Mouse (Mus musculus) midbrain, embryonic 12.5 days (tissue): ENCODE data around the gene Frmd8. TPM values are rescaled to one million over a fixed set of nuclear protein-coding genes. Genes with fewer than 3 reads are reported as not detected.

Source experiments
- ATAC-seq: fragments of 200-750 bp; cut with Nextera tagmentation; 2 replicates; pipeline ENCODE4 v1.8.0; 2017; ENCODE audit warnings: low read depth, moderate TSS enrichment, moderate library complexity; ENCODE audit not compliant: low FRiP score
- H3K27ac ChIP-seq: fragments of 300-500 bp; sonication (generic); replicated peaks from 2 replicates; pipeline ENCODE4 v1.5.1; 2016; ENCODE audit warnings: mild to moderate bottlenecking
- H3K27me3 ChIP-seq: fragments of 300-500 bp; sonication (generic); 2 replicates; pipeline ENCODE4 v1.6.1; 2016; ENCODE audit warnings: mild to moderate bottlenecking
- H3K36me3 ChIP-seq: fragments of 300-500 bp; sonication (generic); 2 replicates; pipeline ENCODE4 v1.6.1; 2016
- H3K4me1 ChIP-seq: fragments of 300-500 bp; sonication (generic); 2 replicates; pipeline ENCODE4 v1.6.1; 2016
- H3K4me2 ChIP-seq: fragments of 300-500 bp; sonication (generic); replicated peaks from 2 replicates; pipeline ENCODE4 v1.6.1; 2016; ENCODE audit warnings: mild to moderate bottlenecking, moderate library complexity
- H3K4me3 ChIP-seq: fragments of 300-500 bp; sonication (generic); 2 replicates; pipeline ENCODE4 v1.5.1; 2016; ENCODE audit warnings: mild to moderate bottlenecking
- H3K9ac ChIP-seq: fragments of 300-500 bp; sonication (generic); replicated peaks from 2 replicates; pipeline ENCODE4 v1.6.1; 2016; ENCODE audit warnings: mild to moderate bottlenecking, moderate library complexity
- H3K9me3 ChIP-seq: fragments of 300-500 bp; sonication (generic); 2 replicates; pipeline ENCODE4 v1.6.1; 2016; ENCODE audit warnings: mild to moderate bottlenecking
- WGBS: fragments of 180-500 bp; shearing (Covaris S2); methylation state at CpG from one replicate; pipeline ENCODE4 v1.1.7; 2016; 5-methylcytosine and 5-hydroxymethylcytosine counted together
- polyA plus RNA-seq: library from polyadenylated mRNA; unstranded; fragments of >200 nt; fragmentation: Nextera tagmentation; extraction: Ambion mirVana; gene quantifications from 2 replicates; pipeline ENCODE4 v1.2.1, GENCODE M21; 2016

Frmd8 gene
- polyA plus RNA-seq, 1 experiment from 2014 or later = 22.3 TPM

- ATAC-seq = no peak
- H3K27ac ChIP-seq = no peak overlapping the region
- no peaks in the 10 kb centered on the region for H3K36me3 ChIP-seq
- no peak overlapping the region for H3K9ac ChIP-seq
- no peak overlapping the region for H3K4me2 ChIP-seq
- peaks cover 47% of the 10 kb centered on the region for H3K4me1 ChIP-seq
- H3K4me3 ChIP-seq = no peak overlapping the region
- 94% methylated on average over 9 of the region's 9 CpGs for WGBS
- H3K9me3 ChIP-seq = no peaks in the 10 kb centered on the region
- H3K27me3 ChIP-seq = peaks cover 5% of the 10 kb centered on the region; the same call in 1 of the 2 replicates
Observed at GRCm38 (mm10) chr19:5840890-5841388, 34.1 kb downstream of the Frmd8 start.

- Histone ChIP-seq H3K36me3 (no peaks in the 10 kb centered on the region), H3K4me1 (peaks cover 43% of the 10 kb centered on the region), H3K9me3 (no peaks in the 10 kb centered on the region), H3K27me3 (peaks cover 5% of the 10 kb centered on the region; the same call in 1 of the 2 replicates), H3K27ac (no peak overlapping the region), H3K4me2 (no peak overlapping the region), H3K4me3 (no peak overlapping the region), H3K9ac (no peak overlapping the region)
- no peak for ATAC-seq
- WGBS = 78% methylated on average over 18 of the region's 18 CpGs
Observed at GRCm38 (mm10) chr19:5840086-5840889, 34.8 kb downstream of the Frmd8 start.

GRCm38 (mm10) chr19:5839317-5840085, 35.6 kb downstream of the Frmd8 start:
- H3K9ac ChIP-seq = no peak overlapping the region
- no peak overlapping the region for H3K4me3 ChIP-seq
- no peak overlapping the region for H3K4me2 ChIP-seq
- ATAC-seq = no peak
- no peaks in the 10 kb centered on the region for H3K9me3 ChIP-seq
- H3K27me3 ChIP-seq = no peaks in the 10 kb centered on the region
- H3K4me1 ChIP-seq = peaks cover 36% of the 10 kb centered on the region
- no peaks in the 10 kb centered on the region for H3K36me3 ChIP-seq
- WGBS = 80% methylated on average over 14 of the region's 14 CpGs
- H3K27ac ChIP-seq = no peak overlapping the region

GRCm38 (mm10) chr19:5838892-5839165, 36.2 kb downstream of the Frmd8 start:
- 92% methylated on average over 4 of the region's 4 CpGs for WGBS
- no peak overlapping the region for H3K4me3 ChIP-seq
- no peak overlapping the region for H3K4me2 ChIP-seq
- H3K4me1 ChIP-seq = peaks cover 29% of the 10 kb centered on the region
- H3K27ac ChIP-seq = no peak overlapping the region
- ATAC-seq = no peak
- no peaks in the 10 kb centered on the region for H3K36me3 ChIP-seq
- H3K9me3 ChIP-seq = no peaks in the 10 kb centered on the region
- H3K27me3 ChIP-seq = no peaks in the 10 kb centered on the region
- no peak overlapping the region for H3K9ac ChIP-seq

- peaks cover 25% of the 10 kb centered on the region for H3K4me1 ChIP-seq
- no peaks in the 10 kb centered on the region for H3K27me3 ChIP-seq
- no peak overlapping the region for H3K4me2 ChIP-seq
- no peaks in the 10 kb centered on the region for H3K9me3 ChIP-seq
- H3K4me3 ChIP-seq = no peak overlapping the region
- 74% methylated on average over 12 of the region's 12 CpGs for WGBS
- ATAC-seq = no peak
- no peak overlapping the region for H3K9ac ChIP-seq
- H3K27ac ChIP-seq = no peak overlapping the region
- H3K36me3 ChIP-seq = no peaks in the 10 kb centered on the region
Observed at GRCm38 (mm10) chr19:5838136-5838891, 36.8 kb downstream of the Frmd8 start.

GRCm38 (mm10) chr19:5837606-5838005, 37.5 kb downstream of the Frmd8 start:
- Histone ChIP-seq H3K27ac (no peak overlapping the region), H3K4me1 (peaks cover 17% of the 10 kb centered on the region), H3K9ac (no peak overlapping the region), H3K9me3 (no peaks in the 10 kb centered on the region), H3K4me2 (no peak overlapping the region), H3K4me3 (no peak overlapping the region), H3K36me3 (no peaks in the 10 kb centered on the region), H3K27me3 (no peaks in the 10 kb centered on the region)
- 91% methylated on average over 8 of the region's 8 CpGs for WGBS
- no peak for ATAC-seq

- no peak overlapping the region for H3K27ac ChIP-seq
- no peak overlapping the region for H3K4me3 ChIP-seq
- H3K4me2 ChIP-seq = no peak overlapping the region
- ATAC-seq = no peak
- H3K9ac ChIP-seq = no peak overlapping the region
- peaks cover 12% of the 10 kb centered on the region for H3K4me1 ChIP-seq
- no peaks in the 10 kb centered on the region for H3K36me3 ChIP-seq
- H3K9me3 ChIP-seq = no peaks in the 10 kb centered on the region
- no peaks in the 10 kb centered on the region for H3K27me3 ChIP-seq
- 76% methylated on average over 10 of the region's 10 CpGs for WGBS
Observed at GRCm38 (mm10) chr19:5836941-5837572, 38.0 kb downstream of the Frmd8 start.

- no peaks in the 10 kb centered on the region for H3K27me3 ChIP-seq
- H3K9ac ChIP-seq = no peak overlapping the region
- H3K36me3 ChIP-seq = no peaks in the 10 kb centered on the region
- H3K4me3 ChIP-seq = no peak overlapping the region
- 0 out of 2 replicates have a peak, but pooled peaks cover 5% of the 10 kb centered on the region for H3K4me1 ChIP-seq
- H3K4me2 ChIP-seq = no peak overlapping the region
- no peak for ATAC-seq
- no peak overlapping the region for H3K27ac ChIP-seq
- no peaks in the 10 kb centered on the region for H3K9me3 ChIP-seq
- 82% methylated on average over 8 of the region's 8 CpGs for WGBS
Observed at GRCm38 (mm10) chr19:5835922-5836430, 39.1 kb downstream of the Frmd8 start.

- ATAC-seq = no peak
- Histone ChIP-seq H3K36me3 (no peaks in the 10 kb centered on the region), H3K27me3 (no peaks in the 10 kb centered on the region), H3K27ac (no peak overlapping the region), H3K9ac (no peak overlapping the region), H3K9me3 (no peaks in the 10 kb centered on the region), H3K4me1 (0 out of 2 replicates have a peak, but pooled peaks cover 1% of the 10 kb centered on the region), H3K4me3 (no peak overlapping the region), H3K4me2 (no peak overlapping the region)
- 86% methylated on average over 10 of the region's 10 CpGs for WGBS
Observed at GRCm38 (mm10) chr19:5835054-5835921, 39.8 kb downstream of the Frmd8 start.

GRCm38 (mm10) chr19:5834260-5834925, 40.7 kb downstream of the Frmd8 start:
- H3K4me2 ChIP-seq = no peak overlapping the region
- H3K27ac ChIP-seq = no peak overlapping the region
- no peak overlapping the region for H3K4me3 ChIP-seq
- WGBS = 91% methylated on average over 12 of the region's 12 CpGs
- no peaks in the 10 kb centered on the region for H3K9me3 ChIP-seq
- H3K4me1 ChIP-seq = peaks cover 2% of the 10 kb centered on the region; the same call in 1 of the 2 replicates
- no peaks in the 10 kb centered on the region for H3K27me3 ChIP-seq
- H3K36me3 ChIP-seq = no peaks in the 10 kb centered on the region
- H3K9ac ChIP-seq = no peak overlapping the region
- no peak for ATAC-seq
